Mouse (Mus musculus) retina, postnatal 7 days (tissue): ENCODE measurements around the gene Rnase4.

ENCODE experiments used
- DNase-seq: peaks from one replicate; pipeline ENCODE4 v3.0.0-alpha.2; 2012; ENCODE audit warnings: low read depth, low spot score

Gene Rnase4

GRCm38 (mm10) chr14:51127648-51128258 is 36.9 kb downstream of the Rnase4 start:
- DNase-seq = no peak

- DNase-seq = no peak
These were observed 38.1 kb downstream of the Rnase4 start for GRCm38 (mm10) chr14:51128775-51129623.

- DNase-seq = no peak
These were observed 38.7 kb downstream of the Rnase4 start for GRCm38 (mm10) chr14:51129624-51129975.

GRCm38 (mm10) chr14:51130315-51130940 is 39.6 kb downstream of the Rnase4 start:
- DNase-seq = no peak

GRCm38 (mm10) chr14:51131086-51131815 is 40.4 kb downstream of the Rnase4 start:
- no peak for DNase-seq

GRCm38 (mm10) chr14:51132372-51132771 is 41.5 kb downstream of the Rnase4 start:
- no peak for DNase-seq

GRCm38 (mm10) chr14:51140342-51140741 is 49.5 kb downstream of the Rnase4 start:
- no peak for DNase-seq

- DNase-seq = no peak
These were observed 51.2 kb downstream of the Rnase4 start for GRCm38 (mm10) chr14:51142119-51142518.

- no peak for DNase-seq
These were observed 51.7 kb downstream of the Rnase4 start for GRCm38 (mm10) chr14:51142568-51142967.

- no peak for DNase-seq
These were observed 52.4 kb downstream of the Rnase4 start for GRCm38 (mm10) chr14:51143287-51143686.

- no peak for DNase-seq
These were observed 53.1 kb downstream of the Rnase4 start for GRCm38 (mm10) chr14:51143937-51144336.

- DNase-seq = no peak
These were observed 53.6 kb downstream of the Rnase4 start for GRCm38 (mm10) chr14:51144451-51144850.

- DNase-seq = no peak
These were observed 54.6 kb downstream of the Rnase4 start for GRCm38 (mm10) chr14:51145521-51145920.

GRCm38 (mm10) chr14:51146685-51147084 is 55.8 kb downstream of the Rnase4 start, which contains the start of gene Rnase1:
Gene Rnase1 (minus strand): TSS chr14:51146785.
- DNase-seq = no peak

- no peak for DNase-seq
These were observed 57.1 kb downstream of the Rnase4 start for GRCm38 (mm10) chr14:51148006-51148405.

GRCm38 (mm10) chr14:51149164-51149563 is 58.3 kb downstream of the Rnase4 start:
- no peak for DNase-seq

GRCm38 (mm10) chr14:51150206-51150831 is 59.4 kb downstream of the Rnase4 start:
- no peak for DNase-seq

- DNase-seq = no peak
These were observed 61.5 kb downstream of the Rnase4 start for GRCm38 (mm10) chr14:51152249-51152870.
